Mouse (Mus musculus) hindbrain, embryonic 15.5 days (tissue): ENCODE measurements at regions not wholly inside any gene's neighbourhood (a gene's known extent, or its start where the extent isn't known, plus 50 kb on each side); places are given as distances from the start of the nearest gene placed in this dataset.
"Not testable (repeated sequence)": the region's sequence is repeated elsewhere in the genome, so short reads cannot be mapped to it uniquely, and the experiment has no call there.

Source experiments
- ATAC-seq: fragments of 200-750 bp; cut with Nextera tagmentation; 2 replicates; pipeline ENCODE4 v1.8.0; 2017; ENCODE audit warnings: low read depth, moderate number of reproducible peaks, moderate TSS enrichment; ENCODE audit not compliant: low FRiP score
- H3K27ac ChIP-seq: fragments of 300-500 bp; sonication (generic); replicated peaks from 2 replicates; pipeline ENCODE4 v1.5.1; 2015; ENCODE audit warnings: mild to moderate bottlenecking, inconsistent platforms
- H3K27me3 ChIP-seq: fragments of 300-500 bp; sonication (generic); 2 replicates; pipeline ENCODE4 v1.6.1; 2015; ENCODE audit warnings: control low read depth, inconsistent platforms
- H3K36me3 ChIP-seq: fragments of 300-500 bp; sonication (generic); 2 replicates; pipeline ENCODE4 v1.6.1; 2015; ENCODE audit warnings: control low read depth, inconsistent platforms
- H3K4me1 ChIP-seq: fragments of 300-500 bp; sonication (generic); replicated peaks from 2 replicates; pipeline ENCODE4 v1.6.1; 2015; ENCODE audit warnings: control low read depth, inconsistent platforms
- H3K4me2 ChIP-seq: fragments of 300-500 bp; sonication (generic); 2 replicates; pipeline ENCODE4 v1.6.1; 2015; ENCODE audit warnings: moderate library complexity, mild to moderate bottlenecking, inconsistent platforms
- H3K4me3 ChIP-seq: fragments of 300-500 bp; sonication (generic); 2 replicates; pipeline ENCODE4 v1.5.1; 2015; ENCODE audit warnings: mild to moderate bottlenecking, inconsistent platforms
- H3K9ac ChIP-seq: fragments of 300-500 bp; sonication (generic); 2 replicates; pipeline ENCODE4 v1.6.1; 2015; ENCODE audit warnings: inconsistent platforms
- H3K9me3 ChIP-seq: fragments of 300-500 bp; sonication (generic); 2 replicates; pipeline ENCODE4 v1.6.1; 2016; ENCODE audit warnings: control low read depth, inconsistent platforms
- WGBS: fragments of 180-500 bp; shearing (Covaris S2); methylation state at CpG from one replicate; pipeline ENCODE4 v1.1.7; 2015; 5-methylcytosine and 5-hydroxymethylcytosine counted together

DNA sequence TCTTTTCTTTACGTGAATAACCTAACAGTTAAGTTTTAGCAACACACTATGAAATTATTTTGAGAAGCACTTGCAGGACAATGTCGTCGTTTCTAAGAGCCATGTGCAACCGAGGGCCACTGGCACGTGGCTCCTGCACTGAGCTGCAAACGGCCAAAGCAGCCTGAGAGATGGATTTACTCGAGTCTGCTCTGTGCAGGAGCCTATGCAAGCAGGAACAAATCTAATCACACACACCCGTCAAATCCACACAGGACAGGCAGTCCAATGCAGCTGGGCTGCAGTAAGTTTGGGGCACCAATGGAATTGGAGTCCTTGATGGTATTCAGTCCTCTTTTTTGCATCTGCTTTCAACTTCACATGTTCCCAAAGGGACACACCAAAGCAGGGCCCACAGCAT is 118.8 kb upstream of the Cpne8 start:
- no peak overlapping the region for H3K4me3 ChIP-seq
- no peak for ATAC-seq
- H3K9me3 ChIP-seq, result no peaks in the 10 kb centered on the region
- no peak overlapping the region for H3K9ac ChIP-seq
- H3K4me2 ChIP-seq, result no peak overlapping the region
- WGBS, result 72% methylated on average over 8 of the region's 8 CpGs
- no peaks in the 10 kb centered on the region for H3K36me3 ChIP-seq
- H3K4me1 ChIP-seq, result no peaks in the 10 kb centered on the region
- H3K27me3 ChIP-seq, result no peaks in the 10 kb centered on the region
- no peak overlapping the region for H3K27ac ChIP-seq

DNA sequence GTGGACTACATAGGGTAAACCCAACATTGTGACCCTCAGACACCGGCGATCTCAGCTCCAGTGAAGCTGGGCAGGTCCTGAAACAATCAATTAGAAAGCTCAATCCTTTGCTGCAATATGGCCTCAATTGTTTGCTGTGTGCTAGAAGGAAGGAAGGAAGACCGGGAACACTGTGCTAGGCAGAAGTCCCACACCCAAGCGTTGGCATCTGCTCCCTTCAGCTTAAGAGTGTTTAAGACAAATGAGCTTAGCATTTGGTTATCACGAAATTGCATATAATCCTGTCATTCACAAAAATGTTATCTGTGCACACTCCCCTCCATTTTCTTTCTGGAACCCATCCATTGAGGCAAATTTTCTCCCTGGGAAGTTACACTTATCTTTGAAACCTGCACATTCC is 110.7 kb upstream of the Cpne8 start:
- no peak overlapping the region for H3K4me3 ChIP-seq
- WGBS, result 87% methylated on average over 5 of the region's 5 CpGs

DNA sequence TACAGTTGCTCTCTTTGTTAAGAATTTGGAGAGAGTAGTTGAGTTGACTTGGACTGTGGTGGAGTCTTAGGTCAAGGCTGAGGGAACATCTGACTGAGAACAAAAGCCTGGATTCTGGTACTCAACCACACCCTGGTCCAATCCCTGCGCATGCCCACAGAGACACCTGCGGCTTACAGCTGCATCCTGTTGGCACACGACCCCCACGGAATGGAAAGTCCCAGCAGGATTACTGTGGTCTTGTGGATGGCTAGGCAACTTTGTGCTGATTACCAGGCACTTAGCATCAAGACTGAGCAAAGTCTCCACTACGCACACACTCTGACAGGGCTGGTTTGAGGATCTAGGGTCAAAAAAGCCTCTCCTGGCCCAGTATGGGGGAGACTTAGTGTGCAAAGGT is 105.5 kb upstream of the Cpne8 start:
- Histone ChIP-seq H3K36me3 (no peaks in the 10 kb centered on the region), H3K9me3 (no peaks in the 10 kb centered on the region), H3K9ac (no peak overlapping the region), H3K4me3 (no peak overlapping the region), H3K4me2 (no peak overlapping the region), H3K27ac (no peak overlapping the region), H3K4me1 (no peaks in the 10 kb centered on the region), H3K27me3 (no peaks in the 10 kb centered on the region)
- WGBS, result 88% methylated on average over 5 of the region's 5 CpGs
- ATAC-seq, result no peak

More for the DNA sequence above, 110.7 kb upstream of the Cpne8 start:
- no peaks in the 10 kb centered on the region for H3K27me3 ChIP-seq
- H3K9ac ChIP-seq, result no peak overlapping the region
- H3K9me3 ChIP-seq, result no peaks in the 10 kb centered on the region
- no peak overlapping the region for H3K27ac ChIP-seq
- ATAC-seq, result no peak
- no peaks in the 10 kb centered on the region for H3K4me1 ChIP-seq
- H3K4me2 ChIP-seq, result no peak overlapping the region
- no peaks in the 10 kb centered on the region for H3K36me3 ChIP-seq

DNA sequence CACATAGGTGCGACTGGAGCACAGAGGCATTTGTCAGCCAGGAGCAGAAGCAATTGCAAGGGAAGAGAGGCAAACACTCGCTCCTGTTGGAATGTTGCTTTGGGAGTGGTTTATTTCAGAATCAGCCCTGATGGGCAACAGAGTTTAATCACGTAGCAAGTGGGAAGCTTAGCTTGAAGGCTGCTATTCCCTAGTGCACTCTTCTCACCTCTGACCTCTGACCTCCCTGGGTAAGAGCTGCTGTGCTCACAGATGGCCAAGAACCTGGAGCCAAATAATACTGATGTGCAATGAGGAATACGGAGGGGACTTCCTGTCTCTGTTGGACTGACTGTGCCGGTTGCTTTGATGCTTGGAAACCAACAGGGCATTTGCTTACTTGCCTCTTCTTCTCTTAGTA is 88.3 kb upstream of the Cpne8 start:
- no peak overlapping the region for H3K9ac ChIP-seq
- H3K4me3 ChIP-seq, result no peak overlapping the region
- no peaks in the 10 kb centered on the region for H3K9me3 ChIP-seq
- H3K36me3 ChIP-seq, result no peaks in the 10 kb centered on the region
- no peak for ATAC-seq
- H3K4me2 ChIP-seq, result no peak overlapping the region
- 61% methylated on average over 5 of the region's 5 CpGs for WGBS
- H3K27ac ChIP-seq, result no peak overlapping the region
- H3K4me1 ChIP-seq, result no peaks in the 10 kb centered on the region
- H3K27me3 ChIP-seq, result no peaks in the 10 kb centered on the region

DNA sequence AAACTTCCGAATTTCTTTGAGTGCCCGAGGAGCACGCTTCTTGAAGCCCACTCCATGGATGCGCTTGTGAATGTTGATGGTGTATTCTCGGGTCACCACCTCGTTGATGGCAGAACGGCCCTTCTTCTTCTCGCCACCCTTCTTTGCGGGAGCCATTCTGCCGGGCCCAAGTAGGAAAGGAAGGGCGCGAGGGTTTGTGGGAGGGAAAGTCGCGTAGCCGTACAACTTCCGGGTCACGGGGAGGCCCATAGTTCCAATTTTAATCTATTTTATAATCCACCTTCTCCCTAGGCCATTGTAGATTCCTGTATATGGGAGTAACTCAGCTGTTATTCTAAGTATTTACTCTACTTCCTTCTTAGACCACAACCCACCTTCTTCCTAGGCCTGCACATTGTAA is 85.3 kb upstream of the Cpne8 start:
- 99% methylated on average over 9 of the region's 17 CpGs for WGBS
- H3K9me3 ChIP-seq, H3K4me3 ChIP-seq, H3K36me3 ChIP-seq, H3K27ac ChIP-seq, H3K4me2 ChIP-seq, H3K27me3 ChIP-seq, ATAC-seq, H3K9ac ChIP-seq, H3K4me1 ChIP-seq: not testable (repeated sequence)

DNA sequence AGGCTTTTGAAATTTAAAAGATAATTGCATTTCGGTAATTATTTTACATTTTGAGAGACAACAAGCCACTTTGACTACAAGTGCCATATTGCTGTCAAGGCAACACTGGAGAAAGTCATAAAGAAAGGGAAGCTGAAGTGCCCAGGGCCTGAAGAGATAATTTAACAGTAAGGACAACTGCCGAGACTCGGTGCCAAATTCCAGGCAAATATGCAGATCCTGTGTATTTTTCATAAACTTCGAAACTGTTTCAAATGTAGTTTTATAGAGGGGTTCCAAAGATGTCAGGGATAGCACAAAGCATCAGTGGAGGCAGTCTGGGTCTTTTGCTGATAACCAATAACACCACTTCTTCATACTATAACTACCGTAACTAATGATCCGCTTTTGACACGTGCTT is 54.7 kb upstream of the Cpne8 start:
- Histone ChIP-seq H3K36me3 (no peaks in the 10 kb centered on the region), H3K4me3 (no peak overlapping the region), H3K9me3 (no peaks in the 10 kb centered on the region), H3K4me1 (no peaks in the 10 kb centered on the region), H3K4me2 (no peak overlapping the region), H3K27me3 (no peaks in the 10 kb centered on the region), H3K9ac (no peak overlapping the region), H3K27ac (no peak overlapping the region)
- WGBS, result 85% methylated on average over 7 of the region's 7 CpGs
- ATAC-seq, result no peak
